Mouse (Mus musculus): Measurements from ENCODE around the gene Pigk. TPM values are rescaled to one million over a fixed set of nuclear protein-coding genes. Genes with fewer than 3 reads are reported as not detected.

Pigk gene
- total and polyA plus RNA-seq, 3 experiments: 4.1 to 39.2 (median 34.2) TPM

GRCm38 (mm10) chr3:152758500-152759032 lies 44.7 kb downstream of the Pigk start:
- TF ChIP-seq GATA2 (IDR thresholded peaks at IDR 0.05; ENCODE audit: borderline replicate concordance, low read depth, low read length): no peak
- TF ChIP-seq TAL1 (conservative IDR thresholded peaks at IDR 0.05; ENCODE audit: low read depth, low read length): no peak
- TF ChIP-seq CTCF (IDR thresholded peaks at IDR 0.05; ENCODE audit: low read depth, low read length): no peak
- TF ChIP-seq POLR2AphosphoS5 (IDR thresholded peaks at IDR 0.05; ENCODE audit: insufficient replicate concordance, low read depth, low read length): no peak
- TF ChIP-seq GATA1 (IDR thresholded peaks at IDR 0.05; ENCODE audit: borderline replicate concordance, low read length): no peak
- Histone ChIP-seq H3K27me3 (ENCODE audit: insufficient read depth, low read length) (no peaks in the 10 kb centered on the region), H3K9me3 (replicated peaks) (no peaks in the 10 kb centered on the region), H3K4me1 (ENCODE audit: insufficient read depth, low read depth, low read length) (peaks cover 87% of the 10 kb centered on the region), H3K36me3 (replicated peaks) (peaks cover 47% of the 10 kb centered on the region), H3K4me3 (ENCODE audit: low read depth, low read length) (no peak overlapping the region; the same call in 1 of the 2 replicates)
- ATAC-seq (ENCODE audit: extremely low read depth, insufficient number of reproducible peaks, low FRiP score, poor library complexity, severe bottlenecking) (no peak), DNase-seq (ENCODE audit: low spot score) (no peak)

- DNase-seq (ENCODE audit: low spot score) (peak; percentile 20), ATAC-seq (ENCODE audit: extremely low read depth, insufficient number of reproducible peaks, low FRiP score, poor library complexity, severe bottlenecking) (no peak)
- TF ChIP-seq GATA2 (IDR thresholded peaks at IDR 0.05; ENCODE audit: borderline replicate concordance, low read depth, low read length) (no peak), POLR2AphosphoS5 (IDR thresholded peaks at IDR 0.05; ENCODE audit: insufficient replicate concordance, low read depth, low read length) (no peak), GATA1 (IDR thresholded peaks at IDR 0.05; ENCODE audit: borderline replicate concordance, low read length) (no peak), TAL1 (conservative IDR thresholded peaks at IDR 0.05; ENCODE audit: low read depth, low read length) (no peak), CTCF (IDR thresholded peaks at IDR 0.05; ENCODE audit: low read depth, low read length) (no peak)
- Histone ChIP-seq H3K36me3 (replicated peaks) (peaks cover 40% of the 10 kb centered on the region), H3K27me3 (ENCODE audit: insufficient read depth, low read length) (no peaks in the 10 kb centered on the region), H3K4me1 (ENCODE audit: insufficient read depth, low read depth, low read length) (peaks cover 90% of the 10 kb centered on the region), H3K4me3 (ENCODE audit: low read depth, low read length) (no peak overlapping the region), H3K9me3 (replicated peaks) (no peaks in the 10 kb centered on the region)
These were observed 47.2 kb downstream of the Pigk start for GRCm38 (mm10) chr3:152761116-152761515.

- DNase-seq (ENCODE audit: low spot score) (no peak), ATAC-seq (ENCODE audit: extremely low read depth, insufficient number of reproducible peaks, low FRiP score, poor library complexity, severe bottlenecking) (no peak)
- TF ChIP-seq GATA1 (IDR thresholded peaks at IDR 0.05; ENCODE audit: borderline replicate concordance, low read length) (no peak), TAL1 (conservative IDR thresholded peaks at IDR 0.05; ENCODE audit: low read depth, low read length) (no peak), CTCF (IDR thresholded peaks at IDR 0.05; ENCODE audit: low read depth, low read length) (no peak), GATA2 (IDR thresholded peaks at IDR 0.05; ENCODE audit: borderline replicate concordance, low read depth, low read length) (no peak)
- no peaks in the 10 kb centered on the region for H3K27me3 ChIP-seq (ENCODE audit: insufficient read depth, low read length)
- no peaks in the 10 kb centered on the region for H3K9me3 ChIP-seq (replicated peaks)
- H3K36me3 ChIP-seq (replicated peaks): peaks cover 43% of the 10 kb centered on the region
- H3K4me1 ChIP-seq (ENCODE audit: insufficient read depth, low read depth, low read length): peaks cover 89% of the 10 kb centered on the region
- H3K4me3 ChIP-seq (ENCODE audit: low read depth, low read length): peak overlapping the region; percentile 50; the same call in 1 of the 2 replicates
These were observed 47.8 kb downstream of the Pigk start for GRCm38 (mm10) chr3:152761661-152762060.

- no peak for DNase-seq (ENCODE audit: low spot score)
- peaks cover 45% of the 10 kb centered on the region for H3K36me3 ChIP-seq (replicated peaks)
These were observed 48.4 kb downstream of the Pigk start for GRCm38 (mm10) chr3:152762302-152762701.

GRCm38 (mm10) chr3:152763139-152763882 lies 49.4 kb downstream of the Pigk start:
- TF ChIP-seq GATA1 (IDR thresholded peaks at IDR 0.05; ENCODE audit: borderline replicate concordance, low read length) (no peak), CTCF (IDR thresholded peaks at IDR 0.05; ENCODE audit: low read depth, low read length) (0 out of 2 replicates have a peak, but pooled peaks have one; percentile 5)
- Histone ChIP-seq H3K4me1 (ENCODE audit: insufficient read depth, low read depth, low read length) (peaks cover 76% of the 10 kb centered on the region), H3K9me3 (replicated peaks) (no peaks in the 10 kb centered on the region), H3K36me3 (replicated peaks) (peaks cover 49% of the 10 kb centered on the region), H3K27me3 (ENCODE audit: insufficient read depth, low read length) (no peaks in the 10 kb centered on the region), H3K4me3 (ENCODE audit: low read depth, low read length) (peak overlapping the region; percentile 70)
- ATAC-seq (ENCODE audit: extremely low read depth, insufficient number of reproducible peaks, low FRiP score, poor library complexity, severe bottlenecking) (peak; percentile 43; the same call in 1 of the 2 replicates), DNase-seq (ENCODE audit: low spot score) (peak; percentile 11)

More at GRCm38 (mm10) chr3:152762302-152762701, 48.4 kb downstream of the Pigk start:
- Histone ChIP-seq H3K4me3 (ENCODE audit: low read depth, low read length) (no peak overlapping the region; the same call in 1 of the 2 replicates), H3K27me3 (ENCODE audit: insufficient read depth, low read length) (no peaks in the 10 kb centered on the region), H3K4me1 (ENCODE audit: insufficient read depth, low read depth, low read length) (peaks cover 86% of the 10 kb centered on the region), H3K9me3 (replicated peaks) (no peaks in the 10 kb centered on the region)
- ATAC-seq (ENCODE audit: extremely low read depth, insufficient number of reproducible peaks, low FRiP score, poor library complexity, severe bottlenecking): no peak
- TF ChIP-seq GATA1 (IDR thresholded peaks at IDR 0.05; ENCODE audit: borderline replicate concordance, low read length) (no peak), CTCF (IDR thresholded peaks at IDR 0.05; ENCODE audit: low read depth, low read length) (no peak), POLR2AphosphoS5 (IDR thresholded peaks at IDR 0.05; ENCODE audit: insufficient replicate concordance, low read depth, low read length) (no peak), GATA2 (IDR thresholded peaks at IDR 0.05; ENCODE audit: borderline replicate concordance, low read depth, low read length) (no peak), TAL1 (conservative IDR thresholded peaks at IDR 0.05; ENCODE audit: low read depth, low read length) (no peak)

GRCm38 (mm10) chr3:152764516-152765312 lies 50.8 kb downstream of the Pigk start:
- Histone ChIP-seq H3K4me1 (ENCODE audit: insufficient read depth, low read depth, low read length) (peaks cover 62% of the 10 kb centered on the region), H3K4me3 (ENCODE audit: low read depth, low read length) (peak overlapping the region; percentile 34; the same call in 1 of the 2 replicates), H3K27me3 (ENCODE audit: insufficient read depth, low read length) (no peaks in the 10 kb centered on the region), H3K36me3 (replicated peaks) (peaks cover 51% of the 10 kb centered on the region), H3K9me3 (replicated peaks) (no peaks in the 10 kb centered on the region)
- peak; percentile 41 for ATAC-seq (ENCODE audit: extremely low read depth, insufficient number of reproducible peaks, low FRiP score, poor library complexity, severe bottlenecking)
- DNase-seq (ENCODE audit: low spot score): no peak
- TF ChIP-seq POLR2AphosphoS5 (IDR thresholded peaks at IDR 0.05; ENCODE audit: insufficient replicate concordance, low read depth, low read length) (no peak), TAL1 (conservative IDR thresholded peaks at IDR 0.05; ENCODE audit: low read depth, low read length) (no peak), CTCF (IDR thresholded peaks at IDR 0.05; ENCODE audit: low read depth, low read length) (no peak), GATA2 (IDR thresholded peaks at IDR 0.05; ENCODE audit: borderline replicate concordance, low read depth, low read length) (no peak), GATA1 (IDR thresholded peaks at IDR 0.05; ENCODE audit: borderline replicate concordance, low read length) (no peak)

Data from G1E (cell line).